Mouse (Mus musculus): Measurements from ENCODE around the gene Wrap73. TPM values are rescaled to one million over a fixed set of nuclear protein-coding genes. Genes with fewer than 3 reads are reported as not detected.
A peak's percentile ranks its signal among the peaks of the same experiment; 100 is the strongest.

Wrap73 gene
- total RNA-seq, 4 experiments from 2014 or later = 30.2 to 36.3 (median 32.5) TPM

DNA sequence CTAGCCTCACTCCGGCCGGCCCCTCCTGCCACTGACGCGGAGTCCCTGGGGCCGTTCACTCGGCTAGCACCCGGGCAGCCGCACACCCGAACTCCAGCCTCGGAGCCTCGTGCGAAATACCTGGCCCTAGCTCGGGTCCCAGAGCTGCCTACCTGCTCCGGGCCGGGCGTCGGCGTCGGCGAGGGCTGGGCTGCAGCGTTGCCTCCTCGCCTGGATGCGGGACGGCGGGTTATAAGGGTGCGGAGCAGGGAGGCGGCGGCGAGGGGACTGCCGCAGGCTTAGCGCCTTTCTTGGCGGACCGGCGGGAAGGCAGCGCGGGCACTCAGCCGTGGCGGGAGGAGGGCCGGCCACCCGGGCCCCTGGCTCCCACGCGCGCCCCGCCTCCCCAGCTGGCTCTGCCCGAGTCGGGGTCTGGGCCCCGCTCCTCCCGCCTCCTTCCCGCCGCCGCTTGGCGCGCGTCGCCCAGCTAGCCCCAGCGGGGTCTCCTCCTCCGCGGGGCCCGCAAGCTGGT, 2.4 kb upstream of the Wrap73 start:
- no peak for DNase-seq (ENCODE audit: low spot score in 2 of 2)

- DNase-seq (ENCODE audit: low spot score in 2 of 2) = no peak
Measured at GRCm38 (mm10) chr4:154140182-154140212, 2.2 kb upstream of the Wrap73 start, which contains the start of gene Trp73. Gene Trp73, minus strand, starts transcription at chr4:154140208.

GRCm38 (mm10) chr4:154140213-154141008, 1.8 kb upstream of the Wrap73 start:
- no peak for DNase-seq (ENCODE audit: low spot score in 2 of 2)

DNA sequence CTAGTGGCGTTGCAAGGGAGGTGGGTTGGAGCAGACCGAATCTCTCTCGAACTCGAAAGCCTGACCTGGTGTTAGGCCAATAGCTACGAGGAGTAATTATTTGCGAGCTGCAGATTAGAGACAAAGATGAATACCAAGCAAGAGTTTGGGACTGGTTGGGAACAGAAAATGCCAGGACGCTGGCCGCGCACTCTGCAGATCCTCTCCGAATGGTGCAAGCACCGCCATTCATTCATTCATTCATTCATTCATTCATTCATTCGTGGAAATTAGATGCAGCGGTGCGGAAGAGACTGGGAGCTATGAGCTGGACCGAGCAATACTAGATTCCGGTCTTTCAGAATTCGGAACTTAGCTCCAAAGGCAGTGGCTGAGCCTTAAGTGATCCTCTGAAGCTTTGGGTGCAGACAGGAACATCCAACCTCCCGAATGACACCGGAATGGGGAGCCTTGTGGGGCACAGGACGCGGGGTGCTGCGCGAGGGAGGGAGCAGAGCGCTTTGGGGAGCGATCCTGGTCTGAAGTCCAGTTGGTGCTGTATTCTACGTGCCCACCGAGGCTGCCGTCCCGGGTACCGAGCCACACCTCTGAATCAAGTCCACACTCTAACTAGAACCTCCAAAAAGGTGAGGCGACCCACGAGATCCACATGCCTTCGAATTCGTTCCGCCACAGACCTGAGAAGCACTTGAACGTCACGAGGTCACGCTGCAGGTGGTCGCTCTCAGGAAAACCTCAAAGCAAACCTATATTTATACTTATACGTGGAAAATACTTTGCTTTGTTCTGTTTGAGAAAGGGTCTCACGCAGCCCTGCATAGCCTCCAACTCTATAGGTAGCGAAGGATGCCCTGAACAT, 934 bp upstream of the Wrap73 start:
- DNase-seq (ENCODE audit: low spot score in 2 of 2) = no peak

DNA sequence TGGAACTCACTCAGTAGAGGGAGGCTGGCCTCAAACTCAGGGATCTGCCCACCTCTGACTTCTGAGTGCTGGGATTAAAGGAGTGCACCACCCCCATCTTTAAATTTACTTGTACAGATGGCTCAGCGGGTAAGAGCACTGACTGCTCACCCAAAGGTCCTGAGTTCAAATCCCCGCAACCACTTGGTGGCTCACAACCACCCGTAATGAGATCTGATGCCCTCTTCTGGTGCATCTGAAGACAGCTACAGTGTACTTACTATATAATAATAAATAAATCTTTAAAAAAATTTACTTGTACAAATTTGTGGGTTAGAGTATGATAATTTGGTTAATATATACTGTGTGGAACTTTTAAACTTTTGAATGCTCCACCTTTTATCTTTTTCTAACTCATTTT, 2.5 kb downstream of the Wrap73 start:
- DNase-seq (ENCODE audit: low spot score in 2 of 2) = no peak

DNA sequence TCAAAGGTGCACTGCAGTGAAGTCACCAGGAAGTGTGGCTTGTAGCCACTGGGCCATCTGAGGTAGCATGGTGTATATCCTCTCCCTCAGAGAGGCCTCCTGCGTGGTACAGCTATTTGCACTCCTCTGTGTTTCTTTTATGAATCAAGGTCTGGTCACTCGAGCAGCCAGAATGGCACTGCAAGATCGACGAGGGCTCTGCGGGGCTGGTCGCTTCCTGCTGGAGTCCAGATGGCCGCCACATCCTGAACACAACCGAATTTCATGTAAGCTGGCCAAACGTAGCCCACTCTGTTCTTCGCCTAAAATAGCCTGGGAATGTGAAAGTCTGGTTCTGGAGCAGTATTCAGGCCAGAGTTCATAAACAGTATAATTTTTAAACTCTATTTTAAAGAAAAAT, 4.2 kb downstream of the Wrap73 start:
- DNase-seq (ENCODE audit: low spot score in 2 of 2) = no peak

GRCm38 (mm10) chr4:154154104-154154503, 11.9 kb downstream of the Wrap73 start:
- no peak for DNase-seq (ENCODE audit: low spot score in 2 of 2)

DNA sequence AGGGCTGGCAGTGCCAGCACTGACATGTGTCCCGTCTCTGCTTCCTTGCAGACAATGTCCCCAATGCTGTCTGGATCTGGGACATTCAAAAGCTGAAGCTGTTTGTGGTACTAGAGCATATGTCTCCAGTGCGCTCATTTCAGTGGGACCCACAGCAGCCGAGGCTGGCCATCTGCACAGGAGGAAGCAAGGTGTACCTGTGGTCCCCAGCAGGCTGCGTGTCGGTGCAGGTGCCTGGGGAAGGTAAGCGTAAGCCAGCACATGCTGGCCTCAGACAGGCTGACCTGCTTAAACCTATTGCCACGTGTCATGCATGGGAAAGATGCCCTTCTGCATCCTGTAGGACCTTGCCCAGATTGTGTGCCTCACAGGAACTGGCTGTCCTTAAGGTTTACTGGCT, 13.9 kb downstream of the Wrap73 start:
- DNase-seq (ENCODE audit: low spot score in 2 of 2) = no peak

DNA sequence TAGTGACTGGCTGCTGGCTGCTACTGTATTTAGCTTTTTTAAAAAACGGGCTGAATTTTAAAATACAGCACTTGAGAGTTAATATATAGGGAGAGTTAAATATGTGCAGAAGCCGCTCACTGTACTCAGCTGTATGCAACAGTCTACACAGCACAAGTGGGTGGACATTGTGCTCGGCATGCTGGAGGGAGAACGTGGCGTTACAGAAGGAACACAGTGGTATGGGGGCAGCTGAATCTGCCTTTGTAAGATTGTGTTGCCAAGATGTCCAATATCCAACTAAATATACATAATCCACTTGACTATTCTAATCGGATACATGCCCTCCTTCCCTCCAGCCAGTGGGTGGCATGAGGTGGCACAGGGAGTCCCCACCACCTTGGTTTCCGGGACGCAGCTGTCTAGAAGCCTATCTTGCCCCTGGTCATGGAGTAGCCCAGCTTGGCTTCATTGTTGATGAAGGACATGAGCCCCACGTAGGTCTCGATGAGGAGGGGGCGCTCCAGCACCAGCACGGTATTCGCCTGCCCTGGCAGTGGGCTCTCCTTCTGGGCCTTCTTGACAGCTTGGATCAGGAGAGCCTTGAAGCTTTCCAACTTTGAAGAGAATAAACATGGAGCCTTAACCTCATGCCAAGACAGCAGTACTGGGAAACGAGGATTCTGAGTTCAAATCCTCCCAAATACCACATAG, 15.9 kb downstream of the Wrap73 start:
- DNase-seq (ENCODE audit: low spot score in 2 of 2) = no peak

GRCm38 (mm10) chr4:154159002-154159401, 16.8 kb downstream of the Wrap73 start:
- peak; percentile 78 to 87 for DNase-seq (ENCODE audit: low spot score in 2 of 2)

GRCm38 (mm10) chr4:154159961-154160537, 17.9 kb downstream of the Wrap73 start:
- DNase-seq (ENCODE audit: low spot score in 2 of 2) = no peak

GRCm38 (mm10) chr4:154160538-154161390, 18.6 kb downstream of the Wrap73 start, which contains the start of gene Tprgl:
Gene Tprgl, minus strand, starts transcription at chr4:154160666.
- peak; percentile 96 to 97 for DNase-seq (ENCODE audit: low spot score in 2 of 2)

DNA sequence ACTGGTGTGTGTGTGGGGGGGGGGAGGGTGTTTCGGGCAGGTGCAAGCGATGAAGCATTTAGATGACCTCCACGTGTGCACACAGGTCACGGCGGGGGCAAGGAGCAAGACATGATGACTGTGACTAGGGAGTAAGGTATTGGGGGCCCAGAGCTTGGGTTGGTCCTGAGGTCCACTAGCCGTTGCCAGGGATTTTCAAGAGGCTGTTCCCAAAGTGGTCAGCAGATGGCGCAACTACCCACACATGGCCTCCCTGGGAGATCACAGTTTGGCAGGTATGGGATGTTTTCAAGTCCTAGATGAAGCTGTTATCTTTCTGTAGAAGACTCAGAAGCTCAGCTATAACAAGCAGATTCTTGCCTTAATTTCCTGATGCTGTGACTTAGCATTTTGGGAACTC, 21.1 kb downstream of the Wrap73 start:
- DNase-seq (ENCODE audit: low spot score in 2 of 2) = peak in 1 of 2 experiments; percentile 72

DNA sequence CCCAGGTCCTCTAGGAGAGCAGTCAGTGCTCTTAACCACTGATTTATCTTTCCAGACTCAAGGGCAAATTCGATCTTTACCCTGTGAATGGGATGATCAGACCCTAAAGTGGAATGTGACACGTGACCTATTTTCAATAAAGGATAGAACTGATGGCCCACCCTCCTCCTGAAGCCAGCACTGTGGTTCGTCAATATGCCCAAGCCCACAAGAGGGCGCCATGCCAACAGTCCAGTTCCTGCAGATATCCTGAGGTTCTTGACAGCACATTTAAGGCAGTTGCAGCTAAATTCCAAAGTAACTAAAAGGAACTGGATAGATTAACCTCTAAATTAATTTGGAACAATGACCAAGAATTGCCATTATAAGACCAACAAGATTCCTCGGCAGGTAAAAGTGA, 24.9 kb downstream of the Wrap73 start:
- no peak for DNase-seq (ENCODE audit: low spot score in 2 of 2)

DNA sequence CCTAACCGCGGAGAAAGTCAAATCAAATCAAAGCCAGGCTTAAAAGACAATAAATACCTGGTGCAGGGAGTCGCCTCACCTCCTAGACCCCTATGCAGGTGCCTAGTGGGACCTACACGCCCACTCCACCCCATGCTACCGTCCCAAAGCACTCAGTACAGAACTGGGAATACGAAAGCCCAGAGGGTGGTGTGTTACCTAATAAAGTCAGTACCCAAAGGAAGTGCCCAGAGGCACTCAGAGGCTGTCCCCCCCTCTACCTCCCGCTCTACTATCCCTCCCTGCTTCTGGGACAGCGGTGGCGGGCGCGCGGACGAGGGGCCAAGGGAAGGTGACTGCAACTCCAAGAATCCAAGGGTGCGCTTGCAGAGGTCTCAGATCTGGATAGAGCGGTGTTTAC, 27.8 kb downstream of the Wrap73 start:
- DNase-seq (ENCODE audit: low spot score in 2 of 2) = no peak

DNA sequence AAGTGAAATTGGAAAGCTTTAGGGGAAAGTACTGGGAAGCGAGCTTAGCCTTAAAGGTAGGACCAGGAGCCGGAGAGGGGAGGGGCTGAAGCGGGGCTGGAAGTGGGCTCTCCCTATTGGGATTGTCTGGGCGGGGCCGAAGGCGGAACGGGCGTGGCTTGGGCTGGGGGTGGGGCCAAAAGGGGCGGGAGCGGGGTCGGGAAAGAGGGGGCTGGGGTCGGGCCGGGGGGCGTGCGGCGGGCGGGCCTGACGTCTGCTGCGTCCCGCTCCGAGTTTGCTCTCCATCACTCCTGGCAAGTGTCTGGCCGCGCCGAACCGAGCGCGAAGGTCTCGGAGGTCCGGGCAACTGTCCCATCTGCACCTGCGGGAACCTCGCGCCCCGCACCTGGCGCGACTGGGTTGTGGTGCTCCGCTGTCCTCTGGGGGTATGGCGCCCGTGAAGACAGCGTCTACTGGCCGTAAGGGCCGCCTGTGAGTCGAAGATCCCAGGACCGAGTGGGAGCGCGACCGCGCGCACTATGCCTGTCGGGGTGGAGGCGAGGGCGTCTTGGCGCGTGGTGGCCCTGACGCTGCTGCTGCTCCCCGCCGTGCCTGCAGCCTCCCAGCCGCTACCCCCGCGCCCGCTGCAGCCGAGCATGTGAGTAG, 28.5 kb downstream of the Wrap73 start, which contains the start of gene Megf6:
TSS of gene Megf6 (plus strand) at position 225 of the 645 bp plus-strand sequence.
- DNase-seq (ENCODE audit: low spot score in 2 of 2) = no peak

DNA sequence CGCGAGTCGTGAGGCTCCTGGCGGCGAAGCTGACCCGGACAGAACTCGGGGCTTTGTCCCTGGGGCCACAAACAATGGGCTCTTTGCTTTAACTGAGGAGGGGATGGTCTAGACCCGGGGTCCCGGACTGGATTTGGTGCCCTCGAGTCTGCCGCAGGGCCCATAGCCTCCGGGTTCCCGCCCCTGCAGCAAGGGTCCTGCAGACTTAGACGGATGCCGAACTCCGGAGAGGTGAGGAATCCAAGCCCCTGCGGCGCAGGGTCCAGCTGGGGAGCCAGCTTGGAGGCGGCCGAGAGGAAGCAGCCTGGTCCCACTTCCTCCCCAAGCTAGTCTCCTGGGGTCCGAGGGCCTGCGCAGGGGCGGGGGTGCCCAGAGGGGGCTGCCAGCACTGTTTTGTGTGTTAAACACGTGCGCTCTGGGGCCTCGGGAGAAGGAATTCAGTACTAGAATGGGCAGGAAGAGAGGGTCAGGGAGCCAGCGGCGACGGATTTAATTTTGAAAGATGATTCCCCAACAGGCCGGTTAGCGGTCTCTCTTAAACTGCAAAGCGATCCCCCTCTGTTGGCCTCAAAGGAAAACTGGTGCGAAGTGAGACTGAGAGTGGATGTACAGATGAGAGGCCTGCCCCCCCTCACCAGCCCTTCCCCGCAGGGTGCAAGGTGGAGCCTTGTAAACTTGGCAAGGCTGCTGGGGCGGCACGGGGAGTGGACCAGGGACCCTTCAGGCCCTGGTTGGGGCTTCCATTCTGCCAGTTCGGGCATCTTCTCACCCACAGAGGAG, 29.2 kb downstream of the Wrap73 start:
- no peak for DNase-seq (ENCODE audit: low spot score in 2 of 2)

- DNase-seq (ENCODE audit: low spot score in 2 of 2) = no peak
Measured at GRCm38 (mm10) chr4:154171931-154172604, 29.9 kb downstream of the Wrap73 start.

GRCm38 (mm10) chr4:154177257-154177656, 35.1 kb downstream of the Wrap73 start:
- no peak for DNase-seq (ENCODE audit: low spot score in 2 of 2)
